Mouse (Mus musculus): ENCODE results near the gene Gpr132.
A peak's percentile ranks its signal among the peaks of the same experiment; 100 is the strongest.
"Not testable (repeated sequence)": the region's sequence is repeated elsewhere in the genome, so short reads cannot be mapped to it uniquely, and the experiment has no call there.

Gpr132 gene

GRCm38 (mm10) chr12:112851116-112851515, 16.9 kb downstream of the Gpr132 start:
- DNase-seq, result no peak

- DNase-seq, result no peak
Measured at GRCm38 (mm10) chr12:112850344-112850743, 17.7 kb downstream of the Gpr132 start.

GRCm38 (mm10) chr12:112849235-112850022, 18.6 kb downstream of the Gpr132 start:
- no peak for DNase-seq

- DNase-seq, result no peak
Measured at GRCm38 (mm10) chr12:112847880-112848279, 20.1 kb downstream of the Gpr132 start.

- DNase-seq, result peak; percentile 77
Measured at GRCm38 (mm10) chr12:112843803-112844202, 24.2 kb downstream of the Gpr132 start.

GRCm38 (mm10) chr12:112842128-112842527, 25.9 kb downstream of the Gpr132 start:
- DNase-seq, result not testable (repeated sequence)

GRCm38 (mm10) chr12:112841338-112841892, 26.6 kb downstream of the Gpr132 start:
- not testable (repeated sequence) for DNase-seq

- no peak for DNase-seq
Measured at GRCm38 (mm10) chr12:112840209-112841086, 27.6 kb downstream of the Gpr132 start.

- DNase-seq, result no peak
Measured at GRCm38 (mm10) chr12:112835046-112835445, 33.0 kb downstream of the Gpr132 start.

GRCm38 (mm10) chr12:112833527-112833926, 34.5 kb downstream of the Gpr132 start:
- DNase-seq, result no peak

GRCm38 (mm10) chr12:112832411-112832810, 35.6 kb downstream of the Gpr132 start:
- no peak for DNase-seq

GRCm38 (mm10) chr12:112830570-112830969, 37.5 kb downstream of the Gpr132 start:
- no peak for DNase-seq

- no peak for DNase-seq
Measured at GRCm38 (mm10) chr12:112830141-112830540, 37.9 kb downstream of the Gpr132 start.

- DNase-seq, result peak; percentile 98
Measured at GRCm38 (mm10) chr12:112829244-112829864, 38.7 kb downstream of the Gpr132 start, which contains the start of gene Cdca4. Gene Cdca4, minus strand, starts transcription at chr12:112829423.

GRCm38 (mm10) chr12:112828501-112829243, 39.4 kb downstream of the Gpr132 start:
- DNase-seq, result no peak

- no peak for DNase-seq
Measured at GRCm38 (mm10) chr12:112825901-112826300, 42.1 kb downstream of the Gpr132 start.

- DNase-seq, result no peak
Measured at GRCm38 (mm10) chr12:112823221-112823620, 44.8 kb downstream of the Gpr132 start.

GRCm38 (mm10) chr12:112822676-112823075, 45.4 kb downstream of the Gpr132 start:
- DNase-seq, result no peak

GRCm38 (mm10) chr12:112821974-112822373, 46.1 kb downstream of the Gpr132 start:
- no peak for DNase-seq

GRCm38 (mm10) chr12:112821216-112821615, 46.8 kb downstream of the Gpr132 start:
- no peak for DNase-seq

- DNase-seq, result no peak
Measured at GRCm38 (mm10) chr12:112820401-112820999, 47.5 kb downstream of the Gpr132 start.
